In the genomic region with DNA sequence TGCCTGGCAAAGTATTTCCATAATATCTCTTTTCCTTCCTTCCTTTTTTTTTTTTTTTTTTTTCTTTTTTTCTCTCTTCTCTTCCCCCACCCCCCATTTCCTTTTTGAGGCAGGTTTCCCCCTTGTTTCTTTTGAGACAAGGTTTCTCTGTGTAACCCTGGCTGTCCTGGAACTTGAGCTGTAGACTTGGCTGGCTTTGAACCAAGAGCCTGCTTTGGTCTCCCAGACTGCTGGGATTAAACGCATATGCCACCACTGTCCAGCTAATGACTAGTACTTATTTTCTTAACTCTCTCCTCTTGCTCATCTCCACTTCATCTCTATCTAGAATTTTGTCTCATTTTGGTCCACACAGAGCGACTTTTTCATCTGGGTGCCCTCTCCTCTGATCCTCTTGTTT, we compare ENCODE assay signal across 10 mouse cellular contexts. TPM values are rescaled to one million over a fixed set of nuclear protein-coding genes. Genes with fewer than 3 reads are reported as not detected.
DNase-seq lines count a peak whose midpoint lies in the region; ATAC-seq and TF ChIP-seq lines count a peak whose summit lies in the region.
"Had no signal": no experiment of that assay in that cellular context is flagged by ENCODE, and none has a peak within 500 bp of the region (broad histone marks: within the 10 kb centered on the region; RNA-seq: fewer than 3 reads in every experiment).

No protein-coding gene starts in this region.

- peak overlapping the region; percentile 67 for H3K4me2 ChIP-seq in heart, embryonic 15.5 days
- peak overlapping the region; percentile 71 for H3K4me2 ChIP-seq in forebrain, postnatal 0 days (ENCODE audit: low read depth)

- peak overlapping the region; percentile 91 for H3K4me3 ChIP-seq in heart, embryonic 15.5 days
- H3K4me3 ChIP-seq in ES-E14 (ENCODE audit: insufficient read depth in 1 of 2, low read depth in 1 of 2, low read length in 2 of 2, poor library complexity in 1 of 2, severe bottlenecking in 1 of 2): peak overlapping the region; percentile 88 to 89
- peak overlapping the region; percentile 92 for H3K4me3 ChIP-seq in forebrain, postnatal 0 days (ENCODE audit: low read depth, low read length)
- H3K4me3 ChIP-seq in macrophage (ENCODE audit: inconsistent target): peak overlapping the region; percentile 62

- H3K27me3 ChIP-seq in heart, embryonic 15.5 days: no peaks in the 10 kb centered on the region
- no peaks in the 10 kb centered on the region for H3K27me3 ChIP-seq in forebrain, postnatal 0 days (ENCODE audit: insufficient read depth, low read length)
- H3K27me3 ChIP-seq: Patski had no signal

- peaks cover 56% of the 10 kb centered on the region for H3K79me2 ChIP-seq in macrophage (ENCODE audit: inconsistent target)

- no peaks in the 10 kb centered on the region for H3K9me3 ChIP-seq in heart, embryonic 15.5 days (replicated peaks)
- H3K9me3 ChIP-seq in ES-E14 (ENCODE audit: control insufficient read depth, insufficient read depth, low read depth, low read length): no peaks in the 10 kb centered on the region
- H3K9me3 ChIP-seq in forebrain, postnatal 0 days (ENCODE audit: low read length): no peaks in the 10 kb centered on the region

- peaks cover 38% of the 10 kb centered on the region for H3K4me1 ChIP-seq in heart, embryonic 15.5 days (replicated peaks)
- peaks cover 9 to 19% of the 10 kb centered on the region in 2 experiments; a peak in 3 of 4 replicates for H3K4me1 ChIP-seq in ES-E14 (ENCODE audit: control insufficient read depth in 2 of 2, insufficient read depth in 2 of 2, low read length in 2 of 2, poor library complexity in 1 of 2)
- H3K4me1 ChIP-seq in forebrain, postnatal 0 days (ENCODE audit: insufficient read depth): peaks cover 9% of the 10 kb centered on the region; the same call in 1 of the 2 replicates

- TF ChIP-seq CTCF in forebrain, postnatal 0 days (IDR thresholded peaks at IDR 0.05; ENCODE audit: low read depth): no peak

- peaks cover 42% of the 10 kb centered on the region for H3K36me3 ChIP-seq in heart, embryonic 15.5 days
- H3K36me3 ChIP-seq in ES-E14 (ENCODE audit: control insufficient read depth, insufficient read depth, low read length, poor library complexity, severe bottlenecking) (peaks cover 40% of the 10 kb centered on the region), macrophage (ENCODE audit: inconsistent target) (peaks cover 26% of the 10 kb centered on the region)
- H3K36me3 ChIP-seq in forebrain, postnatal 0 days (ENCODE audit: insufficient read depth): peaks cover 32% of the 10 kb centered on the region

- no peak for ATAC-seq in heart, embryonic 15.5 days (replicated peaks; ENCODE audit: insufficient number of reproducible peaks, insufficient read depth, low FRiP score, low read depth)
- ATAC-seq in forebrain, postnatal 0 days: no peak

- 54% methylated on average over 2 of the region's 2 CpGs for WGBS in heart, embryonic 15.5 days
- WGBS in forebrain, postnatal 0 days: 71% methylated on average over 2 of the region's 2 CpGs
- 41% methylated on average over 2 of the region's 2 CpGs for WGBS in macrophage (ENCODE audit: missing documents)

- no peak for DNase-seq in heart, adult 18-20 months
- DNase-seq in ES-E14 (ENCODE audit: low read depth, low spot score): no peak
- DNase-seq in forebrain, postnatal 0 days: no peak
- DNase-seq in urinary bladder, adult 2 months (ENCODE audit: low spot score): no peak
- DNase-seq in spleen, postnatal 10 days (ENCODE audit: low spot score in 2 of 2): no peak
- DNase-seq in yolk sac, embryonic 10.5 days (ENCODE audit: low spot score): no peak
- DNase-seq: gastrocnemius, postnatal 10 days had no signal

- peak overlapping the region; percentile 94; the same call in 1 of the 2 replicates for H3K27ac ChIP-seq in heart, embryonic 15.5 days
- H3K27ac ChIP-seq in ES-E14 (ENCODE audit: insufficient read depth, low read depth, low read length, poor library complexity, severe bottlenecking) (no peak overlapping the region), macrophage (peak overlapping the region; percentile 57)
- no peak overlapping the region for H3K27ac ChIP-seq in forebrain, postnatal 0 days (ENCODE audit: low read depth, low read length)

- in situ Hi-C loops in ES-E14 (cut with MboI; ENCODE audit: low sequenced_read_pairs in 2 of 2, unreplicated experiment in 2 of 2): no loop called here

- peak overlapping the region; percentile 91 for H3K9ac ChIP-seq in heart, embryonic 15.5 days
- peak overlapping the region; percentile 92; the same call in 1 of the 2 replicates for H3K9ac ChIP-seq in ES-E14 (ENCODE audit: insufficient read depth, low read depth, low read length, poor library complexity, severe bottlenecking)
- H3K9ac ChIP-seq in forebrain, postnatal 0 days: peak overlapping the region; percentile 99; the same call in 1 of the 2 replicates

TF ChIP-seq in ES-E14, 5 proteins besides CTCF, POLR2A, EP300 and RAD21:
- TF ChIP-seq ZNF384 (IDR thresholded peaks at IDR 0.05; ENCODE audit: low read depth, low read length) (no peak), CHD2 (IDR thresholded peaks at IDR 0.05; ENCODE audit: low read depth, low read length) (no peak), MAFK (IDR thresholded peaks at IDR 0.05; ENCODE audit: insufficient read depth, low read depth, low read length) (no peak), ZC3H11A (IDR thresholded peaks at IDR 0.05; ENCODE audit: borderline replicate concordance, low read depth, low read length) (no peak), HCFC1 (IDR thresholded peaks at IDR 0.05; ENCODE audit: borderline replicate concordance, insufficient read depth, low read length) (no peak)

RNA-seq across cellular contexts. Expression of gene Mta2, which starts 1.4 kb away (rescaled TPM):
- 74.2 and 99.5 TPM in 2 replicates for polyA plus RNA-seq in heart, embryonic 15.5 days (2015; fragmentation: Nextera tagmentation; extraction: Ambion mirVana)
- 10 to 100 TPM; 28.8 to 30.1 TPM for total RNA-seq in heart, adult 18-20 months (2021)
- 89.8 and 92.9 TPM in 2 replicates for total RNA-seq in ES-E14 (2012; rRNA removed)
- 71.2 and 86.4 TPM in 2 replicates for total RNA-seq in forebrain, postnatal 0 days (2014; rRNA removed)
- 87.8 and 91.3 TPM in 2 replicates for polyA plus RNA-seq in forebrain, postnatal 0 days (2015; fragmentation: Nextera tagmentation; extraction: Ambion mirVana)
- total RNA-seq in macrophage (2018; cell fraction: chromatin; rRNA removed): 100 to 1,000 TPM in 24 of 26 experiments, 10 to 100 TPM in 2; 88.3 to 226 (median 144) TPM
- 10 to 100 TPM; 44.2 to 69.6 (median 59.4) TPM for total RNA-seq in macrophage (2018; cell fraction: cytosol; rRNA removed)
- total RNA-seq in macrophage (2018; cell fraction: nucleus; rRNA removed): 100 to 1,000 TPM in 7 of 26 experiments, 10 to 100 TPM in 19; 59.1 to 117 (median 82.6) TPM
- polyA plus RNA-seq in macrophage (2018): 63.1 to 68.2 TPM (median 63.7 TPM) in 3 replicates
- 29.9 and 47.6 TPM in 2 replicates for polyA plus RNA-seq in urinary bladder, adult 2 months (2012; rRNA removed)

RNA-seq across cellular contexts. Expression of gene Tut1, which starts 10.6 kb away (rescaled TPM):
- polyA plus RNA-seq in heart, embryonic 15.5 days (2015; fragmentation: Nextera tagmentation; extraction: Ambion mirVana): 13.7 and 19.4 TPM in 2 replicates
- total RNA-seq in heart, adult 18-20 months (2021): 1 to 10 TPM; 8.2 to 9.5 TPM
- total RNA-seq in ES-E14 (2012; rRNA removed): 42.6 and 49.6 TPM in 2 replicates
- total RNA-seq in forebrain, postnatal 0 days (2014; rRNA removed): 20.8 and 24.5 TPM in 2 replicates
- polyA plus RNA-seq in forebrain, postnatal 0 days (2015; fragmentation: Nextera tagmentation; extraction: Ambion mirVana): 14.8 and 17.6 TPM in 2 replicates
- 10 to 100 TPM in 25 of 26 experiments, 1 to 10 TPM in 1; 8.5 to 41.5 (median 30.1) TPM for total RNA-seq in macrophage (2018; cell fraction: chromatin; rRNA removed)
- 10 to 100 TPM in 17 of 26 experiments, 1 to 10 TPM in 9; 4.9 to 15.3 (median 11.1) TPM for total RNA-seq in macrophage (2018; cell fraction: cytosol; rRNA removed)
- 10 to 100 TPM; 10.2 to 38.9 (median 21.4) TPM for total RNA-seq in macrophage (2018; cell fraction: nucleus; rRNA removed)
- polyA plus RNA-seq in macrophage (2018): 11.5 to 14.4 TPM (median 13.4 TPM) in 3 replicates
- polyA plus RNA-seq in urinary bladder, adult 2 months (2012; rRNA removed): 21.8 and 24.1 TPM in 2 replicates

RNA-seq across cellular contexts. Expression of gene Eml3, which starts 13.7 kb away (rescaled TPM):
- polyA plus RNA-seq in heart, embryonic 15.5 days (2015; fragmentation: Nextera tagmentation; extraction: Ambion mirVana): 12.7 and 21.9 TPM in 2 replicates
- total RNA-seq in heart, adult 18-20 months (2021): 1 to 10 TPM; 5.7 to 7.6 TPM
- 20.6 and 22.2 TPM in 2 replicates for total RNA-seq in ES-E14 (2012; rRNA removed)
- 5.1 and 7.3 TPM in 2 replicates for total RNA-seq in forebrain, postnatal 0 days (2014; rRNA removed)
- polyA plus RNA-seq in forebrain, postnatal 0 days (2015; fragmentation: Nextera tagmentation; extraction: Ambion mirVana): 7.5 and 8.1 TPM in 2 replicates
- total RNA-seq in macrophage (2018; cell fraction: chromatin; rRNA removed): 100 to 1,000 TPM in 9 of 26 experiments, 10 to 100 TPM in 17; 50.6 to 172 (median 87.4) TPM
- 10 to 100 TPM; 10.0 to 28.9 (median 19.9) TPM for total RNA-seq in macrophage (2018; cell fraction: cytosol; rRNA removed)
- 10 to 100 TPM; 26.1 to 93.8 (median 46.9) TPM for total RNA-seq in macrophage (2018; cell fraction: nucleus; rRNA removed)
- polyA plus RNA-seq in macrophage (2018): 17.0 to 32.0 TPM (median 23.3 TPM) in 3 replicates
- polyA plus RNA-seq in urinary bladder, adult 2 months (2012; rRNA removed): 40.5 and 45.3 TPM in 2 replicates

RNA-seq across cellular contexts. Expression of gene Rom1, which starts 13.9 kb away (rescaled TPM):
- polyA plus RNA-seq in heart, embryonic 15.5 days (2015; fragmentation: Nextera tagmentation; extraction: Ambion mirVana): 1.9 and 2.3 TPM in 2 replicates
- total RNA-seq in heart, adult 18-20 months (2021): 10 to 100 TPM; 25.7 to 34.7 TPM
- 3.6 and 4.0 TPM in 2 replicates for total RNA-seq in ES-E14 (2012; rRNA removed)
- 2.3 and 3.5 TPM in 2 replicates for total RNA-seq in forebrain, postnatal 0 days (2014; rRNA removed)
- polyA plus RNA-seq in forebrain, postnatal 0 days (2015; fragmentation: Nextera tagmentation; extraction: Ambion mirVana): 2.4 and 3.3 TPM in 2 replicates
- total RNA-seq in macrophage (2018; cell fraction: chromatin; rRNA removed): 1 to 10 TPM in 13 of 26 experiments, under 1 TPM in 12, not detected in 1; 0.54 to 3.8 (median 1.0) TPM
- 1 to 10 TPM; 1.0 to 2.9 (median 1.9) TPM for total RNA-seq in macrophage (2018; cell fraction: cytosol; rRNA removed)
- 1 to 10 TPM in 23 of 26 experiments, under 1 TPM in 3; 0.69 to 4.4 (median 2.1) TPM for total RNA-seq in macrophage (2018; cell fraction: nucleus; rRNA removed)
- 1.3 to 2.3 TPM (median 1.9 TPM) in 3 replicates for polyA plus RNA-seq in macrophage (2018)
- polyA plus RNA-seq in urinary bladder, adult 2 months (2012; rRNA removed): 9.4 and 12.3 TPM in 2 replicates

RNA-seq across cellular contexts. Expression of gene B3gat3, which starts 22.9 kb away (rescaled TPM):
- 33.3 and 38.1 TPM in 2 replicates for polyA plus RNA-seq in heart, embryonic 15.5 days (2015; fragmentation: Nextera tagmentation; extraction: Ambion mirVana)
- total RNA-seq in heart, adult 18-20 months (2021): 10 to 100 TPM; 38.0 to 38.7 TPM
- 30.4 and 36.8 TPM in 2 replicates for total RNA-seq in ES-E14 (2012; rRNA removed)
- total RNA-seq in forebrain, postnatal 0 days (2014; rRNA removed): 99.6 and 120 TPM in 2 replicates
- polyA plus RNA-seq in forebrain, postnatal 0 days (2015; fragmentation: Nextera tagmentation; extraction: Ambion mirVana): 89.3 and 94.0 TPM in 2 replicates
- total RNA-seq in macrophage (2018; cell fraction: chromatin; rRNA removed): 10 to 100 TPM; 29.6 to 81.2 (median 48.4) TPM
- total RNA-seq in macrophage (2018; cell fraction: cytosol; rRNA removed): 10 to 100 TPM; 37.3 to 67.2 (median 51.4) TPM
- 10 to 100 TPM; 40.3 to 92.7 (median 59.2) TPM for total RNA-seq in macrophage (2018; cell fraction: nucleus; rRNA removed)
- polyA plus RNA-seq in macrophage (2018): 38.7 to 45.8 TPM (median 41.0 TPM) in 3 replicates
- 57.9 and 80.8 TPM in 2 replicates for polyA plus RNA-seq in urinary bladder, adult 2 months (2012; rRNA removed)

Comparison
In these comparisons a context has a peak if more than half of its experiments do, and no peak if none do; other contexts are left out.
1. H3K27ac ChIP-seq: peak in heart, embryonic 15.5 days (single experiment) and macrophage (single experiment); none in ES-E14 (single experiment) and forebrain, postnatal 0 days (single experiment).
2. Peak in every context shown above with its lines, with median percentiles within 50 percentile points of each other: H3K4me3 ChIP-seq and H3K9ac ChIP-seq.